Mouse (Mus musculus): ENCODE measurements at regions not wholly inside any gene's neighbourhood (a gene's known extent, or its start where the extent isn't known, plus 50 kb on each side); places are given as distances from the start of the nearest gene placed in this dataset.
A peak's percentile ranks its signal among the peaks of the same experiment; 100 is the strongest.

DNA sequence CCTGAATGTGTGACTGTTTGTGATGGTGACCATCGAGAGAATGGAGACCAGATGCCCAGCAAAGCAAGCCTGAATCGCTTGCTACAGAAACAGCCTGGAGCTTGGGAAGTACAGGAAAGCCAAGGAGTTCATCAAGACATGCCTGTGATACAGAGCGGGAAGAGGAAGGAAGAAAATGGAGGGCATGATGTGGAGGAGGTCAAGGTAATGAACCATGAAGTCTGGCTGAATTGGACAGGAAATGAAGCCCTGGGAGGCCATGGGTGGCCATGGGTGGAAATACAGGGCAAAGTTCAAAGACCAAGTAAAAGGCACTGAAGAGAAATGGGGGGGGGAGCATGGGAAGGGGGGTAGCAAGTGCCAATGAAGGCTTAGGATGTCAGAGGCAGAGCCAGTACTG lies 227.2 kb upstream of the Pou3f3 start:
- no peak for DNase-seq (ENCODE audit: low spot score in 2 of 2)

DNA sequence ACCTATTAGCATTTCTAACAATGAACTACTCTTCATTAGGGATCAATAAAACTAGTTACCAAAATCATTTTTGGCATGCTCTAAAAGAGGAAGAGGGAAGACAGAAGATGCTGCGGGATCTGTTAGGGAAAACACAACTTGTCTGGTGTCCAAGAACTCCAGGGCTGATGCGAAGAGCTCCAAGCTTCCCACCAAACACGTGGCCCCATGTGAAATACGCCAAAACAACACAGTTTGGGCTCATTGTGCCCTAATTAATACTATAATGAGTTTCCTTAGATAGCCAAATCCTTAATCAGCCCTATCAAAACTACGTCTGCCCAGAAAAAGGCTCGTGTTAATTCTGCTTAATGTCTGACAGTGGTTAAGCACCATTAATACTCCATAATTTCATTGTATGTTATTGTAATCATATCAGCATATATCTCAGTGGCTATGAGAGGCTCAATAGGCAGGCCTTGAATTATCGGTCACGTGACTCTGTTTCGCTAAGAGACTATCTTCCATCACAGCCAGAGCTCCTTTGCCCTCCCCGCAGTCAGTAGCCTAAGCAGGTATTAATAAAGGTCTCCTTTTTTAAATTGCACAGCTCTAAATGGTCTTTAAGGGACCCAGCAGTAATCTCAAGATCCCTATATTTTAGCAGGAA lies 223.6 kb upstream of the Pou3f3 start:
- peak in 1 of 2 experiments; percentile 40 for DNase-seq (ENCODE audit: low spot score in 2 of 2)

GRCm38 (mm10) chr1:42472495-42473230 lies 222.9 kb upstream of the Pou3f3 start:
- no peak for DNase-seq (ENCODE audit: low spot score in 2 of 2)

DNA sequence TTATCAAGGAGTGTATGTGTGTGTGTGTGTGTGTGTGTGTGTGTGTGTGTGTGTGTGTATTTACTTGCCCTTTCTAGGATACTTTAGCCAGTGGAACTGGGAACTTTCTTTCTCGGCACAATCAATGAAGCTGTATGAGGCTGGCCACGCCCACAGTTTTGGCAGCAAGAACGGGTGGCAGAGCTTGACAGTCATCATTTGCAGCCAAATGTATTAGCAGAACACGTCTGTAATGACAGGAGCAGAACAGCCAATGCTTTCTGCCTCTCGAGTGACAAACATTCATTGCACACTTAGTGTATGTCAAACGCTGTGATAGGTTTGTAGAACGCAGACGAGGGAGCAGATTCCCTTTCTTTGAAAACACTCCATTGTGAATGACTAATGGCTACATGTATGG lies 221.4 kb upstream of the Pou3f3 start:
- peak; percentile 38 to 64 for DNase-seq (ENCODE audit: low spot score in 2 of 2)

GRCm38 (mm10) chr1:42474831-42475230 lies 220.7 kb upstream of the Pou3f3 start:
- no peak for DNase-seq (ENCODE audit: low spot score in 2 of 2)

DNA sequence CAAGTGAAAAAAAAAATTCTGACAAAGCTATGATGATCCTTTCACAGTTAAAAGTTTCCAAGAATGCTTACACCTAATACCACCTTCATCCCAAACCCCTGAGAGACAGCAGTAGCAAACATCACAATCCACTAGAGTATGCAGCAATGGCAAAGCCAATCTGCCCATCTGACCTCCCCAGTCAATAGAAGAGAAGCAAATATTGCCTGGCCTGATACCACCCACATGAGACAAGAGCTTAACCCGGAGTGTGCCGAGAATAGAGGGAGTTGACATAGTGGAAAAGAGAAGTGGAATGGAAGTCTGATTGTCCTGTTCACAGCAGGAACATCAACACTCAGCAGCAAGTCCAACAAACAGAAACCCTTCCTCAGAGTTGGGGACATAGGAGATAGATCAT lies 219.9 kb upstream of the Pou3f3 start:
- no peak for DNase-seq (ENCODE audit: low spot score in 2 of 2)

DNA sequence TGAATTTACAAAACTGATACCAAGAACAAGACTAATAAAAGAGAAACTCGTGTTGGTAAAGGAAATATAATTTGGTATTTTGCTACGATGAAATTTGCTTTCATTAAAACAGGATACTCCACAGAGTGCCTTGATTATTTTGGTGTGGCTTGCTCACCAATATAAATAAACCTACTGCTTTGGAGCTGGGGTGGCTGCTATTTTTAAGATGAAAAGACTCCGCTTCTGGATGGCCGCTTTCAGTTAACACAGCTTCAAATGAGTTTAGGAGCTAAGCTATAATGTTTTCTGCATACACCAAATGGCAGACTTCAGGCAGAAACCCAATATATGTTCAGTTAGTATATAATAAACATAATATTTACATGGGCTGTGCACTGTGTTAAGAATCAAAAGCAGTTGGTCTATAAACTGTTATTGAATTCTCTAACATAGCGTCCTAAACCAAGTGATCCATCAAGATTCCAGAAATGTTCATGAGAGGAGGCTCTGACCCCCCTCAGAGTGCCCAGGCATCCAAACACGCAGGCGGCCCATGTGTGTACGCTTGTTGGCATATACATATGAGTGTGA lies 215.1 kb upstream of the Pou3f3 start:
- no peak for DNase-seq (ENCODE audit: low spot score in 2 of 2)

- DNase-seq (ENCODE audit: low spot score in 2 of 2): no peak
Measured at GRCm38 (mm10) chr1:42489563-42489962, 206.0 kb upstream of the Pou3f3 start.

- DNase-seq (ENCODE audit: low spot score in 2 of 2): no peak
Measured at GRCm38 (mm10) chr1:42490856-42491643, 204.5 kb upstream of the Pou3f3 start.

GRCm38 (mm10) chr1:42491644-42492277 lies 203.8 kb upstream of the Pou3f3 start:
- no peak for DNase-seq (ENCODE audit: low spot score in 2 of 2)

- DNase-seq (ENCODE audit: low spot score in 2 of 2): no peak
Measured at GRCm38 (mm10) chr1:42496022-42496421, 199.5 kb upstream of the Pou3f3 start.

DNA sequence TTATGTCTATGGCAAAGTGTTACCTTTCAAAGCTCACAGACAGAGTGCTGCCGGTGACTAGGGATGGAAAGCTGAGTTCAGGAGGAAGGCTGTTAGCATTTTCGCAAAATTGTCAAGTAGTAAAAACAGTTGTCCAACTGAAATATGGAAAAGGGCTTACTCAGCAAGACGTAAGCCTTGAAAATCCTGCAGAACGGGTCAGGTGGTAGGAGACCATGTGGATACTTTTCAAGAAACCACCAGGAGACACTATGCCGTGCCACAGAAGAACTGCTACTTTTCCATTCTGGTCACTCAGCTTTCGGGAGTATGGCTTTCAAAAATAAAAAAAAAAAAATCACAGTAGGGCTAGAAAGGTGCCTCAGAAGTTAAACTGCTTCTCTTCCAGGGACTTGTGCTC lies 199.1 kb upstream of the Pou3f3 start:
- no peak for DNase-seq (ENCODE audit: low spot score in 2 of 2)

DNA sequence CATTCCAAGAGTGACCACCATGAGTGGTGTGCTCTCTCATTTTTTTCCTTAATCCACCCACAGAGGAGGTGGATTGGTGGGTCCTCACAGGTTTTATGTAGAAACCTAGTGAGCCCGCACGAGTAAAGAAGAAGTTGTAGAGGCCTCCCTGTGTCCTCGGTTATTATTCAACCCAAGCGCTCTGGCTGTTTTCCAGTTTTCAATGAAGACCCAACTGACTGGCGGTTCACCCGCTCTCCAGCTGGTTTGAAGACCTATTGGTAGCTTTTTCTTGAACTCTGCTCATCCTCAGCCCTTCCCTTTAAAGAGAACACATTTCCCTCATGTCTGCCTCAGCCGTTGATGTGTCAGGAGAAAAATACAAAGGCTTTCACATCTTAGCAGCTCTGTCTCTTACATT lies 196.7 kb upstream of the Pou3f3 start:
- DNase-seq (ENCODE audit: low spot score in 2 of 2): no peak

DNA sequence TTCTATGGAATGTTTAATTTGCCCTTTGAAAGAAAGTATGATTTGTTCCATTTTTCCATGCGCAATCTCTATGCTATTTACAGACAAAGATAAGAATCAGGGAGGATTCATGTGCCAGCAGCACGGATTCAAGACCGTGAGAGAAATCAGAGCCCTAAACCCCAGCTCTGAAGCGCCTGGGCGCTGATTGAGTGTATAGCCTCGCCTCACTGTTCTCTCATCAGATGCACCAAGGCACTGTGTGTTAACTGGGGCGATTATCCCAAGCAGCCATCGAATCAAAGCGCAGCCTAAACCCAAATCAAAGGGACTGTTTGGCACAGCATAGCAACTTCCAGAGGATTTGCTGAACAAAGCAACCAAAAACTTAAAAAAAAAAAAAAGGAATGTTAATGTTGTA lies 191.1 kb upstream of the Pou3f3 start:
- no peak for DNase-seq (ENCODE audit: low spot score in 2 of 2)

DNA sequence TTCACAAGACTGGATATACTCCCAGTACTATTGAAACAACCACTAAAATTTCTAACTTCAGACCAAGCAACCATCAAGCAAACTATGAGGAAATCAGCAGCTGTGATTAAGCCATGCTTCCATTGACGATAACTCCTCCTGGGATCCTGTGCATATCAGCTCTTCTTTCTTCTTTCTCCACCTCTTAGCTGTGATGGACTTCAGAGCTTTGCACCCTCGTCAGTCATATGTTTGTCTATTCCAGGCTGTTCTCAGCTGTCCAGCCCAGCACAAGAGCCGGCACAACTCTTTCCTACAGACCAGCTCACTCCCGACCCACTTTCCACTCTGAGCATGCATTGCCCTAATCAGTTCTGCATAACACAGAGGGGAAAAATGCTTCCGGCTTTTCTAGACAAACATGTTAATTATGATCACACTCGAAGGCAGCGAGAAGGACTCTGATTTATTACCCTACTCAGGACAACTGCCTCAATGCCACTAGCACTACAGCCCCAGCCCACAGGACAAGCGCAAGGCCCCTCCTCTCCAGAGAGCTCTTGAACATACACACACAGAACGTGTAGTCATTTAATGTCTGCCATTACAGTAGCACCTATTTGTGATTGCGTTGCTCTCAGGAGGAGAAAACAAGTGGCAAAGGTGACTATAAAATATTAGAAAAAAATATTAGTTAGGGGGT lies 190.4 kb upstream of the Pou3f3 start:
- DNase-seq (ENCODE audit: low spot score in 2 of 2): no peak

- DNase-seq (ENCODE audit: low spot score in 2 of 2): no peak
Measured at GRCm38 (mm10) chr1:42514417-42514816, 181.2 kb upstream of the Pou3f3 start.

DNA sequence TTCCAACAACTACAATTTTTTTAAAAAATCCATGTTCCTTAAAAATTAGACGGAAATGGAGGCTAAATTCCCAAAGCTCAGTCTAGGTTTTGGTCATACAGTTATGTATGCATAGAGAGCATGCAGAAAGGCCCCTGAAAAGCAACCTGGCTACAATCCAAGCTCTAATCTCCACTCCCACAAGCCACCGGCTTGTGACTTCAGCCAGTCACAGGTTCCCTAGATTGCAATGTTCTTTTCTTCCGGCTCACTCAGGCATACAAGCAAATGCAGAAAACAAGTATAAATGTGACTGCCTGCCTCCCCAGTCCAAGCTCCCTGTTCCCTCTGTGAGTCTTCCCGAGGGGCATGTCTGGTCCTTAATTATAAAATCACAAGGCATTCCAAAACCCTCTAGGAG lies 171.2 kb upstream of the Pou3f3 start:
- no peak for DNase-seq (ENCODE audit: low spot score in 2 of 2)

DNA sequence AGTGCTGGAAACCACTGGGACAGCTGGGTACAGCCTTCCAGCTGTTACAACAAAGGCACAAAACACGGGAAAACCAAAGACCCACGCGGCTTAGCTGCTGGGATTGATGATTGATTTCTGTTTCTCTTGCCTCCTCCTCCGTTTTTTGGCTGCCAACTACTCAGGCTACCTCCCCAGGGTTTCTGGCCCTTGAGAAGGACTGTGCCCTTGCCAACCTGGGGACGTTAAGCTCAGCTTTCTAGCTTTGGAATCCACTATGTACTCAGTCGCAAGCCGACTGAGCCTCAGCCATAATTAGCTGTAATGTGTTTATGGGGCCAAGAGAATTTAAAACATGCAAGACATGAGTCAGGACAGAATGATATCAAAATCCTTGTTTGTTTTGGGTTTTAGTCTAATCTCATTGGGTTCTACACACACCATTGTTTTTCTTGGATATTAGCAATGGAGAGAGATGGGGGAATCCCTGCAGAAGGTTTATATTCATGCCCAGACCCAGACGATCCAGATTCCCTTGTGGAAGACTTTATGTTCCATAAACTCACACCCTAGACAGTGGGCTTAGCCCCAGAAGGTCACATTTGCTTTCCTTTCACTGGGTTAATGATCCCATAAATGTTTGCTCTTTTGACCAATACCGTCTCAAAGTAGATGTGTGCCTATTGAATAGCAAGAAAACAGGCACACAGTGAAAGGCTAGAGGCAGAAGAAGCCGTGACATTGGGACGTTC lies 167.7 kb upstream of the Pou3f3 start:
- no peak for DNase-seq (ENCODE audit: low spot score in 2 of 2)

DNA sequence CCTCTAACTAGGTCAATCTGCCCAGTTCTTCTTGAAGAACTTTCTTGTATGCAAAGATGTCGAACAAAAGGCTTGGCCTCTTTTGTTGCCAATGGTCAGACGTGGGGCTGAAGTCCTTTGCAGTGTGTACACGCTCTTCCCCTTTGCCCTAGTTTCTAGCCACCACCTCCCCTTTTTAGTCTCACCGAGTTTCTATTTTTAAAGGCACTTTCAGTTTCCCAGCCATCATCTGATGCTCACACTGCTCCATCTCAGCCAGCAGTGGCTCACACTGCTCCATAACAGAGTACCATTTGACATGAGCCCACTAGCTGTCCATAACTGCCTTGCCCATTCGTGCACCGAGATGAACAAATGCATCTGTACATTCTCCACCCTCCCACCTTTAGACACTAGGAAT lies 162.7 kb upstream of the Pou3f3 start:
- DNase-seq (ENCODE audit: low spot score in 2 of 2): no peak

DNA sequence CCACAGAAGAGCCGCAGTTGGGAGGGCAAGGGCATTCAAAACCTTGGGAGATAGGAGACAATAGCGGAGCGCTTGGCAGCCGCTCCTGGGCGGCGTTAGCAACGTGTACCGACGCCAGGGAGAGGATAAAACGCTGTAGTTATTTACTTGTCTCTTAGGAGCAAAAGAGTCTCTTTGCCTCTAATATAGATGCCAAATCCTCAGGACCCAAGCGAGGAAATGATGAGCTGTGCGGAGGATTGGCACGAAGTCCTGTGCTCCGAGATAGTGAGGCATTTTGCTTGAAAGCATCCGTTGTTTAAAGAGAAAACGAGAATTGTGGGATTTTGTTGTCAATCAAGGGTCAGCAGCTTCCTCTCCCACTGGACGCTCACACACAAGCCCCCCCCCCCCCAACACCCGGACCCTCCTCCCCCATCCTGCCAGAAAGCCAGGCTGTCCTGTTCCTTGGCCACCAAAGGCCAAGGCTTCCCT lies 156.5 kb upstream of the Pou3f3 start:
- peak; percentile 59 to 67 for DNase-seq (ENCODE audit: low spot score in 2 of 2)
